Mouse (Mus musculus): ENCODE measurements around the gene Phc3. TPM values are rescaled to one million over a fixed set of nuclear protein-coding genes. Genes with fewer than 3 reads are reported as not detected.
"Not testable (repeated sequence)": the region's sequence is repeated elsewhere in the genome, so short reads cannot be mapped to it uniquely, and the experiment has no call there.

Gene Phc3
- polyA plus RNA-seq, 1 experiment from 2014 or later: 7.9 TPM

DNA sequence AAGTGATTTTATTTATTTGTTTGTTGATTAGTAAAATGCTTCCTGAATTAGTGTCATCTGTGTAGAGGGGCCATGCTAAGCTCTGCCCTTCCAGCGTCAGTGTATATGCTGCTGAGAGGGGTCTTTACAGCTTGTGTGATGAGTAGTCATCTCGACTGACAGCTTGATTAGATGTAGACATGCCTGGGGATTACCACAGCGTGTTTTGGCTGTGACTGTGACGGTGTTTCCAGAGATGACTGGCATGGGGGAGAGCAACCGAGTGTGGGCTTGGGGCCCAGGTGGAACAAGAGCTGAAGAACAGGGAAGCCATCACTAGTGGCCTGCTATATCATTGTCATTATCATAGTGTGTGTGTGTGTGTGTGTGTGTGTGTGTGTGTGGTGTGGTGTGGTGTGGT is 100.6 kb downstream of the Phc3 start:
- 54% methylated on average over 5 of the region's 5 CpGs for WGBS

DNA sequence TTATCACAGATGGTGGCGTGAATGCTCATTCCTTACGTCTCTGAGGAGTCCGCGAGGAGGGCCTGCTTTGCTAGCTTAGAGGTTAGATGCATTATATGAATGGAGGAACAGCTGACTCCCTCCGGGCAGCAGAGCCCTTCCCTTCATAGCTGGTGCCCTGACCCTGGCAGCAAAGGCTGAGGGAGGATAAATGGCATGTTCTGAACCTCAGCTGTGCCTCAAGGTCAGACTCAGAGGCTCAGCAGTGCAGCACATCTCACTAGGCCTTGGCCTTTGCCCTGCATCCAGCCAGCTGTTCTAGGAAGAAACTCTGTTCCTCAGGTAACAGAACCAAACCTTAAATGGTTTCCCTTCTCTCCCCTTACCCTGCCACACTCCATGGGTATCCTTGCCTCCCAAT is 101.0 kb downstream of the Phc3 start:
- WGBS: 84% methylated on average over 5 of the region's 5 CpGs
- H3K4me2 ChIP-seq (ENCODE audit: low read depth, low read length): no peak overlapping the region
- H3K9me3 ChIP-seq (ENCODE audit: control insufficient read depth, low read length): no peaks in the 10 kb centered on the region
- H3K4me3 ChIP-seq (ENCODE audit: low read depth, low read length): no peak overlapping the region
- no peaks in the 10 kb centered on the region for H3K27me3 ChIP-seq (replicated peaks; ENCODE audit: control insufficient read depth, insufficient read depth, low read length)
- ATAC-seq (ENCODE audit: low read depth): no peak
- no peak for DNase-seq (ENCODE audit: low spot score)
- H3K27ac ChIP-seq (replicated peaks; ENCODE audit: low read depth, low read length): no peak overlapping the region
- H3K4me1 ChIP-seq (ENCODE audit: control insufficient read depth, insufficient read depth, low read length): no peaks in the 10 kb centered on the region
- no peaks in the 10 kb centered on the region for H3K36me3 ChIP-seq (ENCODE audit: control insufficient read depth, insufficient read depth, low read length)
- no peak overlapping the region for H3K9ac ChIP-seq (ENCODE audit: low read depth, low read length)

More for the DNA sequence above, 100.6 kb downstream of the Phc3 start:
- no peak overlapping the region for H3K4me3 ChIP-seq (ENCODE audit: low read depth, low read length)
- DNase-seq (ENCODE audit: low spot score) (no peak), ATAC-seq (ENCODE audit: low read depth) (no peak)
- H3K4me2 ChIP-seq (ENCODE audit: low read depth, low read length): no peak overlapping the region
- no peaks in the 10 kb centered on the region for H3K27me3 ChIP-seq (replicated peaks; ENCODE audit: control insufficient read depth, insufficient read depth, low read length)
- H3K9me3 ChIP-seq (ENCODE audit: control insufficient read depth, low read length): no peaks in the 10 kb centered on the region
- no peak overlapping the region for H3K27ac ChIP-seq (replicated peaks; ENCODE audit: low read depth, low read length)
- H3K36me3 ChIP-seq (ENCODE audit: control insufficient read depth, insufficient read depth, low read length): no peaks in the 10 kb centered on the region
- H3K9ac ChIP-seq (ENCODE audit: low read depth, low read length): no peak overlapping the region
- no peaks in the 10 kb centered on the region for H3K4me1 ChIP-seq (ENCODE audit: control insufficient read depth, insufficient read depth, low read length)

DNA sequence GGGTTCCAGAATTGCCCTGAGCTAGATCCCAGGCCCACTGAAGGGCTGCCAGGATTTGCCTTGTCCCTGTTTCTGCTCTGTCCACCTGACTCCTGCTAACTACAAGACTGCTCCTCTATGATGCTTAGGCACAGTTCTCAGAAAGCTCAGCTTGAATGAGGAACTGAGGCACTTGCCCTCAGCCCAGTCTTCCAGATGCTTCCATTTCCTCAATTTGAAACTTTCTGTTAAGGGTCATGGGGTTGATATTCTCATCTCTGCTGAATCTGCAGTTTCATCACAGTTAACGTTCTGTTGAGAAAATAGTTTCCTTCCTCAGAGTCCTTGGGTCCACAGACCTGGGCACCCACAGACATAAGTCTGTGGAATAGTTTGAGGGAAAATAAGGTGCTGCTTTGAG is 104.6 kb downstream of the Phc3 start:
- H3K27ac ChIP-seq (replicated peaks; ENCODE audit: low read depth, low read length): no peak overlapping the region
- no peak overlapping the region for H3K9ac ChIP-seq (ENCODE audit: low read depth, low read length)
- H3K4me2 ChIP-seq (ENCODE audit: low read depth, low read length): no peak overlapping the region
- DNase-seq (ENCODE audit: low spot score): no peak
- ATAC-seq (ENCODE audit: low read depth): no peak
- H3K36me3 ChIP-seq (ENCODE audit: control insufficient read depth, insufficient read depth, low read length): no peaks in the 10 kb centered on the region
- H3K27me3 ChIP-seq (replicated peaks; ENCODE audit: control insufficient read depth, insufficient read depth, low read length): no peaks in the 10 kb centered on the region
- WGBS: 64% methylated on average over 1 of the region's 1 CpGs
- no peaks in the 10 kb centered on the region for H3K4me1 ChIP-seq (ENCODE audit: control insufficient read depth, insufficient read depth, low read length)
- no peak overlapping the region for H3K4me3 ChIP-seq (ENCODE audit: low read depth, low read length)
- no peaks in the 10 kb centered on the region for H3K9me3 ChIP-seq (ENCODE audit: control insufficient read depth, low read length)

DNA sequence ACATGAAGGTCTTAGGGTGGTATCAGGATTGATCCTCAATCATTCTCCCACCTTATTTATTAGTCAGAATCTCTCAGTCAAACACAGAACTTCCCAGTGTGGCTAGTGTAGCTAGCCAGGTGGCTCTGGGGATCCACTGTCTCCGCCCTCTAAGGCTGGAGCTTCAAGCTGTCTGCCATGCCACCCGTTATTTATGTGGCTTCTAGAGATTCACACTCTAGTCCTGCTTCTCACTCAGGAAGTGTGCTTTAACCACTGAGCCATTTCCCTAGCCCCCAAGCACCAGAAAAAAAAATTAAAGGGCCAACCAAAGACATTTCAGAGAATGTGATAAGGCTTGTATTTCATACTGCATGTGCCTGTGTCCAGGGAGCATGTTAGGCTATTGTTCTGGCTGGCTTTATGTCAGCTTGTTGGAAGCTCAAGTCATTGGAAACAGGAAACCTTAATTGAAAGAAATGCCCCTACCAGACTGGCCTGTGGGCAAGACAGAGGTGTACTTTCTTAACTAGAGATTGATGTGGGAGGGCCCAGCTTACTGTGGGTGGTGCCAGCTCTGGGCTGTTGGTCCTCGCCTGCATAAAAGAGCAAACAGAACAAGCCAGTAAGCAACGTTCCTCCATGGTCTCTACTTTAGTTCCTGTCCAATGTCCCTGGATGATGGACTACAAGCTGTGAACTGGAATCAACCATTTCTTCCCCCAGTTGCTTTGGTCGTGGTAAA is 105.3 kb downstream of the Phc3 start:
- no peak overlapping the region for H3K9ac ChIP-seq (ENCODE audit: low read depth, low read length)
- WGBS: 61% methylated on average over 5 of the region's 5 CpGs
- H3K4me3 ChIP-seq (ENCODE audit: low read depth, low read length): no peak overlapping the region
- no peaks in the 10 kb centered on the region for H3K27me3 ChIP-seq (replicated peaks; ENCODE audit: control insufficient read depth, insufficient read depth, low read length)
- no peaks in the 10 kb centered on the region for H3K36me3 ChIP-seq (ENCODE audit: control insufficient read depth, insufficient read depth, low read length)
- DNase-seq (ENCODE audit: low spot score) (no peak), ATAC-seq (ENCODE audit: low read depth) (no peak)
- H3K4me2 ChIP-seq (ENCODE audit: low read depth, low read length): no peak overlapping the region
- H3K9me3 ChIP-seq (ENCODE audit: control insufficient read depth, low read length): no peaks in the 10 kb centered on the region
- no peaks in the 10 kb centered on the region for H3K4me1 ChIP-seq (ENCODE audit: control insufficient read depth, insufficient read depth, low read length)
- no peak overlapping the region for H3K27ac ChIP-seq (replicated peaks; ENCODE audit: low read depth, low read length)

DNA sequence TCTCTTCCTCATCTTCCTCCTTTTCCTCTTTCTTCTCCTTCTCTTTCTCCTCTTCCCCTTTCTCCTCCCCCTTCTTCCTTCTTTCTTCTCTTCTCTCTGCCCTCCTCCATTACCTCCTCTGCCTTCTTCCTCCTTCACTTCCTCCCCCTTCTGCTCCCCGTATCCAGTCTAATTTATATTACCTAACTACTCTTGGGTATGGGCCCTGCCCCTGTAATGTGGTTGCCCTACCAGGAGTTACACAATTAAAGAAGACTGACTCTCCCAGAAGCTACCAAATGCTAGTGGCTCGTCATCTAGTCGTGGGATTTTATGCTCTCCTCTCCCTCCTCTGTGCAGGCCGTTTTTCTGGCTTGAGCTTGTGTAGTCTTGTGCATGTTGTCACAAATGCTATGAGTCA is 108.5 kb downstream of the Phc3 start:
- Histone ChIP-seq H3K27ac (replicated peaks; ENCODE audit: low read depth, low read length) (no peak overlapping the region), H3K4me2 (ENCODE audit: low read depth, low read length) (no peak overlapping the region), H3K4me3 (ENCODE audit: low read depth, low read length) (no peak overlapping the region), H3K9ac (ENCODE audit: low read depth, low read length) (no peak overlapping the region), H3K27me3 (replicated peaks; ENCODE audit: control insufficient read depth, insufficient read depth, low read length) (no peaks in the 10 kb centered on the region), H3K36me3 (ENCODE audit: control insufficient read depth, insufficient read depth, low read length) (no peaks in the 10 kb centered on the region), H3K4me1 (ENCODE audit: control insufficient read depth, insufficient read depth, low read length) (0 out of 2 replicates have a peak, but pooled peaks cover under 1% of the 10 kb centered on the region), H3K9me3 (ENCODE audit: control insufficient read depth, low read length) (no peaks in the 10 kb centered on the region)
- WGBS: 82% methylated on average over 4 of the region's 4 CpGs
- DNase-seq (ENCODE audit: low spot score) (no peak), ATAC-seq (ENCODE audit: low read depth) (no peak)

DNA sequence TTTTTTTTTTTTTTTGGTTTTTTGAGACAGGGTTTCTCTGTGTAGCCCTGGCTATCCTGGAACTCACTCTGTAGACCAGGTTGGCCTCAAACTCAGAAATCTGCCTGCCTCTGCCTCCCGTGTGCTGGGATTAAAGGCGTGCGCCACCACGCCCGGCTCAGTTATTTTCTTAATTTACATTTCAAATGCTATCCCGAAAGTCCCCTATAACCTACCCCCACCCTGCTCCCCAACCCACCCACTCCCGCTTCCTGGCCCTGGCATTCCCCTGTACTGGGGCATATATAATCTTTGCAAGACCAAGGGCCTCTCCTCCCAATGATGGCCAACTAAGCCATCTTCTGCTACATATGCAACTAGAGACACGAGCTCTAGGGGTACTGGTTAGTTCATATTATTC is 109.6 kb downstream of the Phc3 start:
- DNase-seq (ENCODE audit: low spot score); H3K27me3 ChIP-seq (replicated peaks; ENCODE audit: control insufficient read depth, insufficient read depth, low read length); H3K4me3 ChIP-seq (ENCODE audit: low read depth, low read length); ATAC-seq (ENCODE audit: low read depth); H3K9ac ChIP-seq (ENCODE audit: low read depth, low read length); H3K4me1 ChIP-seq (ENCODE audit: control insufficient read depth, insufficient read depth, low read length); H3K36me3 ChIP-seq (ENCODE audit: control insufficient read depth, insufficient read depth, low read length); H3K4me2 ChIP-seq (ENCODE audit: low read depth, low read length); H3K9me3 ChIP-seq (ENCODE audit: control insufficient read depth, low read length); H3K27ac ChIP-seq (replicated peaks; ENCODE audit: low read depth, low read length): not testable (repeated sequence)
- WGBS: 94% methylated on average over 8 of the region's 8 CpGs

DNA sequence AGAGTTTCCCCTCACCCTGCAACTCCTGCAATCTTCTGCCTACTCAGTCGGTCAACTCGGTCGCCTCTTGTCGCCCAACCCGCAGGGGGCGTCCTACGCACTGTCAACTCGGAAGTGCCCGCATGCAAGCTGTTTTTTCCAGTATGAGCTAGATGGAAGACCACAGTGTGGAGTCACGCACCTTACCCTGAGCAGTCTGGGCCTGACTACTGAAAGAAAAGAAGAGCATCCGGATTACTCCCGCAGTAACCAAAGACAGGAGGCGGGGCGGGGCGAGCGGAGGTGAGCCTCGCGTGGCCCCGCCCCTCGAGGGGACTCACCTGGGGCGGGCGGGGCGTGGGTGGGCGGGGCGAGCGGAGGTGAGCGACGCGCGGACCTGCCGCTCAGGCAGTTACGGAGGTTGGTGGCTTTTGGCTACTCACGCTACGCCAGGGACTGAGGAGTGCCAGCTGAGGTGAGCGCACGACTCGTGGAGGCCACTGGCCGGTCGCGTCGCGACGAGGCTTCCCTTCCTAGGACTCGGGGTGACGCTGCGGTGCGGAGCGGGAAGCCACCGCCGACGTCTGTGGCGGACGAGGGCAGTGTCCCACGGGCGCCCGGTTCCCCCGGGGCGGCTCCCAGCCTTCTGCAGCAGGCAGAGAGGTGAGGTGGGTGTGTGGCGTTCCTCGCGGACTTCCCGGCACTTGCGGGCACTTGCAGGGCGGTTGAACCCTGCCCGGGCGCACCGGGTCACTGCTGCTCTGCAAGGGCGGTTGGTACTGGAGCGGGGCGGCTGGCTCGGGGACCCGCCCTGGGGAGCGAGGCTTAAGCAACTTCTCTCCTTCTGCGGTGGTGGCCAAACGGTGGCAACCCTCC is 113.4 kb downstream of the Phc3 start, which contains the start of gene Gpr160:
Gpr160 (plus strand) TSS at position 347 of the 855 bp plus-strand sequence.
- under 1% methylated on average over 17 of the region's 75 CpGs for WGBS
- H3K27me3 ChIP-seq (replicated peaks; ENCODE audit: control insufficient read depth, insufficient read depth, low read length): peaks cover 12% of the 10 kb centered on the region
- H3K36me3 ChIP-seq (ENCODE audit: control insufficient read depth, insufficient read depth, low read length): no peaks in the 10 kb centered on the region
- DNase-seq (ENCODE audit: low spot score) (peak; percentile 72), ATAC-seq (ENCODE audit: low read depth) (peak; percentile 89)
- H3K9me3 ChIP-seq (ENCODE audit: control insufficient read depth, low read length): no peaks in the 10 kb centered on the region
- no peak within 1 kb of the TSS for H3K27ac ChIP-seq (replicated peaks; ENCODE audit: low read depth, low read length)
- H3K4me2 ChIP-seq (ENCODE audit: low read depth, low read length): peak within 1 kb of the TSS; percentile 97
- H3K9ac ChIP-seq (ENCODE audit: low read depth, low read length): peak within 1 kb of the TSS; percentile 69
- H3K4me3 ChIP-seq (ENCODE audit: low read depth, low read length): peak within 1 kb of the TSS; percentile 62
- H3K4me1 ChIP-seq (ENCODE audit: control insufficient read depth, insufficient read depth, low read length): 0 out of 2 replicates have a peak, but pooled peaks cover 3% of the 10 kb centered on the region

DNA sequence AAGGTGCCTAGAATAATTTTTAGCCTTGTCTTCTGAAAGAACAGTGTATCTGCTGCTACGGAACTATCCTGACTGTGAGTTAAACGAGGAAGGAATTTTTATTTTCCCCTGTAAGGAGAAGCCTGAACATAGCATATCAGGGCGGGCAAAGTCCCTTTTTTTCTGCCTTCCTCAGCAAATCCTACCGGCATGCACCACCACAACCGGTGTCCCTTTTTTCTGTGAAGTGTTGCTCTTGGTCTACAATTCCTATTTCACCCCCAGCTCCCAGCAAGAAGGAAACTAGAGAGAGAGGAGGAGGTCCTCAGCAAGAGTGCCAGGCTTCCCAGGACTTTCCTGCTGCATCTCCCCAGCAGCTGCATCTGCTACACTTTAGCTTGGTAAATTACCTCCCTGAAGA is 115.6 kb downstream of the Phc3 start:
- Histone ChIP-seq H3K9me3 (ENCODE audit: control insufficient read depth, low read length) (no peaks in the 10 kb centered on the region), H3K4me2 (ENCODE audit: low read depth, low read length) (no peak overlapping the region), H3K4me3 (ENCODE audit: low read depth, low read length) (no peak overlapping the region), H3K9ac (ENCODE audit: low read depth, low read length) (no peak overlapping the region), H3K36me3 (ENCODE audit: control insufficient read depth, insufficient read depth, low read length) (no peaks in the 10 kb centered on the region), H3K27ac (replicated peaks; ENCODE audit: low read depth, low read length) (no peak overlapping the region), H3K27me3 (replicated peaks; ENCODE audit: control insufficient read depth, insufficient read depth, low read length) (peaks cover 12% of the 10 kb centered on the region), H3K4me1 (ENCODE audit: control insufficient read depth, insufficient read depth, low read length) (0 out of 2 replicates have a peak, but pooled peaks cover 3% of the 10 kb centered on the region)
- DNase-seq (ENCODE audit: low spot score) (no peak), ATAC-seq (ENCODE audit: low read depth) (no peak)
- 87% methylated on average over 5 of the region's 5 CpGs for WGBS
